In the genomic region with DNA sequence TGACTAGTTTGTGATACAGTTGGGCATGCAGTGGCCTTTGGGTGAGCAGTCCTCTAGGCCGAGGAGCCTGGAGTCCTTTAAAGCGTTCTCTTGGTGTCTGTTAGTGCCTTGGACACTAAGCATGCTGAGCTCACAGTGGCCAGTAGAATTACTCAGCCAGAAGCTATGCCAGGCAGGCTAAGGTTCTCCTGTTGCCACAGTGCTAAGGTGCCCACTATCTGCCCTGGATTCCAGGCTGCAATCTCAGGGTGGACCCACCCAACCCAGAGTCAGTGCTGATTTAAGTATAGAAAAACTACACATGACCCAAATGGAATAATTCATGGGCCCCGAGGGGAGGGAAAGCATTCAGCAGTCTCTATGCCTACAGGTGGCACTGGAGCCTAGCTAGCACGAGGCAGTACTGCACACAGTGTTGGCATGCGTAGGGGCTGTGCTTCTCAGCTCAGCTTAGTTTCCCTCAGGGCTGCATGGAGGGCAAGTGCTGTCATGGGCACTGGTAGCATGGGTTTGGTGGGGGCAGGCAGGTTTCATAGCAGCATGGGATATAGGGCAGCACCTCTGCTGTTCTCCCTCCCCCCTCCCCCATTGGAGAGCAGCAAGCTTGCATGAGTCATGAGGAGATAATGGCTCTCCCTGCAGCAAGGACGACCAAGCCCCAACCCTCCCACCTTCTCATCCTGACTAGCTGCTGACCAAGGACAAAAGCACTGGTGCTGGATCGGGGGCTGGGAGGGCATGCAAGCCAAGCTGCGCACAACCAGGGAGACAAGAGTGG, we compare ENCODE assay signal across 7 mouse cellular contexts. TPM values are rescaled to one million over a fixed set of nuclear protein-coding genes. Genes with fewer than 3 reads are reported as not detected.
DNase-seq lines count a peak whose midpoint lies in the region; ATAC-seq lines count a peak whose summit lies in the region.

No protein-coding gene starts in this region.

- H3K4me1 ChIP-seq in heart, embryonic 15.5 days (replicated peaks) = peaks cover 14% of the 10 kb centered on the region
- H3K4me1 ChIP-seq in neural tube, embryonic 15.5 days = peaks cover 10% of the 10 kb centered on the region; the same call in 1 of the 2 replicates

- H3K27ac ChIP-seq in heart, embryonic 15.5 days = no peak overlapping the region
- 0 out of 2 replicates have a peak overlapping the region, but pooled peaks have one; percentile 1 for H3K27ac ChIP-seq in neural tube, embryonic 15.5 days (replicated peaks)

- DNase-seq in ovary, postnatal 36 days (ENCODE audit: low spot score) = peak; percentile 52
- DNase-seq in ovary, postnatal 10 days (ENCODE audit: low spot score) = no peak
- peak; percentile 76 to 78 for DNase-seq in adrenal gland, postnatal 36 days
- DNase-seq in kidney, postnatal 14 days = peak; percentile 30
- no peak for DNase-seq in spleen, postnatal 4 days (ENCODE audit: low spot score in 2 of 2)

- no peak overlapping the region for H3K4me2 ChIP-seq in heart, embryonic 15.5 days
- no peak overlapping the region for H3K4me2 ChIP-seq in neural tube, embryonic 15.5 days

- WGBS in heart, embryonic 15.5 days = 55% methylated on average over 8 of the region's 8 CpGs
- WGBS in neural tube, embryonic 15.5 days = 63% methylated on average over 8 of the region's 8 CpGs

- H3K36me3 ChIP-seq in heart, embryonic 15.5 days = no peaks in the 10 kb centered on the region
- H3K36me3 ChIP-seq in neural tube, embryonic 15.5 days = peaks cover 55% of the 10 kb centered on the region

- H3K27me3 ChIP-seq in heart, embryonic 15.5 days = no peaks in the 10 kb centered on the region
- H3K27me3 ChIP-seq in neural tube, embryonic 15.5 days (replicated peaks) = no peaks in the 10 kb centered on the region

- ATAC-seq in heart, embryonic 15.5 days (replicated peaks; ENCODE audit: insufficient number of reproducible peaks, insufficient read depth, low FRiP score, low read depth) = peak; percentile 76
- ATAC-seq in neural tube, embryonic 15.5 days (ENCODE audit: low FRiP score) = peak; percentile 71; the same call in 1 of the 2 replicates

- no peak overlapping the region for H3K9ac ChIP-seq in heart, embryonic 15.5 days
- no peak overlapping the region for H3K9ac ChIP-seq in neural tube, embryonic 15.5 days (replicated peaks)

- no peaks in the 10 kb centered on the region for H3K9me3 ChIP-seq in heart, embryonic 15.5 days (replicated peaks)
- no peaks in the 10 kb centered on the region for H3K9me3 ChIP-seq in neural tube, embryonic 15.5 days (replicated peaks)

- no peak overlapping the region for H3K4me3 ChIP-seq in heart, embryonic 15.5 days
- no peak overlapping the region for H3K4me3 ChIP-seq in neural tube, embryonic 15.5 days (replicated peaks)

RNA-seq across cellular contexts. Expression of a gene that starts 29.8 kb away (rescaled TPM):
- 10 to 100 TPM; 33.9 to 41.6 TPM for total RNA-seq in adrenal gland, postnatal 36 days (2021)
- 65.3 and 76.5 TPM in 2 replicates for polyA plus RNA-seq in heart, embryonic 15.5 days (2015; fragmentation: Nextera tagmentation; extraction: Ambion mirVana)
- 86.8 and 96.5 TPM in 2 replicates for polyA plus RNA-seq in neural tube, embryonic 15.5 days (2015; fragmentation: Nextera tagmentation; extraction: Ambion mirVana)

Comparison
In these comparisons a context has a peak if more than half of its experiments do, and no peak if none do; other contexts are left out.
1. DNase-seq: peak in ovary, postnatal 36 days (single experiment), adrenal gland, postnatal 36 days (2 of 2) and kidney, postnatal 14 days (single experiment); none in ovary, postnatal 10 days (single experiment) and spleen, postnatal 4 days (0 of 2).